ENCODE assay signal across 29 mouse cellular contexts in the genomic region with DNA sequence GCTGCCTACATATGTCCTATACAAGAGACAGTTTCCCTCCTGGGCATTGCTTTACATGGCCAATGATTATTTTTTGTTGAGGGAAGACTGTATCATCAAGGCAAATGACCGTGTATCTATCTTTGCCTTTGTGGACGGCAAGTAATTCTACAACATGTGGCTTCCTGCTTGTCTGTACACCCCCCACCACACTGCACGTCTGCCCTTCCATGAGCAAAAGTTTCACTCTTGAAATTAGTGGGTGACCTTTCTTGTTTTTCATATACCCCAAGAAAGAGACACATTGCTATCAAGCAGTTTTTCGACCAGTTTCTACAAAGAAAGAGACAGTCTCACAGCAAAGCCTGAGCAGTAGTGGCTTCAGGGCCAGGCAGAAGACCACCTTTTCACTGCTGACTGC.
"Had no signal": no experiment of that assay in that cellular context is flagged by ENCODE, and none has a peak within 500 bp of the region (broad histone marks: within the 10 kb centered on the region; RNA-seq: fewer than 3 reads in every experiment).

No protein-coding gene starts in this region.

- H3K4me1 ChIP-seq: heart, embryonic 13.5 days; heart, embryonic 15.5 days; hindbrain, embryonic 10.5 days; hindbrain, embryonic 12.5 days; intestine, embryonic 15.5 days; limb, embryonic 10.5 days; limb, embryonic 12.5 days; liver, embryonic 13.5 days; liver, embryonic 15.5 days had no signal

- ATAC-seq: hindbrain, embryonic 16.5 days; intestine, embryonic 15.5 days; intestine, postnatal 0 days; liver, postnatal 0 days had no signal

- H3K27ac ChIP-seq: gastrocnemius, adult 2 months; heart, adult 2 months; heart, embryonic 13.5 days; heart, embryonic 15.5 days; hindbrain, embryonic 10.5 days; hindbrain, embryonic 12.5 days; hindbrain, embryonic 14.5 days; intestine, embryonic 15.5 days; layer of hippocampus, adult 2 months; left cerebral cortex, adult 2 months; limb, embryonic 10.5 days; limb, embryonic 12.5 days; liver, embryonic 13.5 days; liver, embryonic 15.5 days had no signal

- H3K4me3 ChIP-seq: gastrocnemius, adult 2 months; heart, adult 2 months; heart, embryonic 13.5 days; heart, embryonic 15.5 days; hindbrain, embryonic 10.5 days; hindbrain, embryonic 12.5 days; intestine, embryonic 15.5 days; layer of hippocampus, adult 2 months; left cerebral cortex, adult 2 months; limb, embryonic 10.5 days; limb, embryonic 12.5 days; liver, embryonic 13.5 days; liver, embryonic 15.5 days had no signal

- DNase-seq: gastrocnemius, adult 2 months; gastrocnemius, postnatal 10 days; gastrocnemius, postnatal 25 days; heart, adult 2 months; heart, postnatal 14 days; heart, postnatal 4 days; kidney, adult 18-20 months; kidney, adult 8-10 months; kidney, postnatal 10 days; kidney, postnatal 25 days; kidney, postnatal 4 days; liver; liver, embryonic 13.5 days; liver, postnatal 0 days had no signal

- H3K27me3 ChIP-seq: heart, embryonic 13.5 days; heart, embryonic 15.5 days; hindbrain, embryonic 12.5 days; intestine, embryonic 15.5 days; limb, embryonic 12.5 days; liver, embryonic 13.5 days; liver, embryonic 15.5 days had no signal

- H3K36me3 ChIP-seq: heart, embryonic 13.5 days; heart, embryonic 15.5 days; hindbrain, embryonic 10.5 days; hindbrain, embryonic 12.5 days; intestine, embryonic 15.5 days; limb, embryonic 10.5 days; limb, embryonic 12.5 days; liver, embryonic 13.5 days; liver, embryonic 15.5 days had no signal

- H3K4me2 ChIP-seq: heart, embryonic 11.5 days; heart, embryonic 13.5 days; heart, embryonic 15.5 days; hindbrain, embryonic 12.5 days; hindbrain, embryonic 14.5 days; intestine, embryonic 15.5 days; limb, embryonic 12.5 days; liver, embryonic 11.5 days; liver, embryonic 13.5 days; liver, embryonic 15.5 days had no signal

- H3K9ac ChIP-seq: heart, embryonic 13.5 days; heart, embryonic 15.5 days; hindbrain, embryonic 12.5 days; hindbrain, embryonic 14.5 days; intestine, embryonic 15.5 days; limb, embryonic 12.5 days; liver, embryonic 13.5 days; liver, embryonic 15.5 days; liver, postnatal 0 days had no signal

- H3K9me3 ChIP-seq: heart, embryonic 13.5 days; heart, embryonic 15.5 days; hindbrain, embryonic 10.5 days; hindbrain, embryonic 12.5 days; intestine, embryonic 15.5 days; limb, embryonic 10.5 days; limb, embryonic 12.5 days; liver, embryonic 13.5 days; liver, embryonic 15.5 days had no signal
